Mouse (Mus musculus) megakaryocyte, embryonic 14.5 days (primary cell): ENCODE measurements at regions not wholly inside any gene's neighbourhood (a gene's known extent, or its start where the extent isn't known, plus 50 kb on each side); places are given as distances from the start of the nearest gene placed in this dataset.

ENCODE experiments used
- FLI1 ChIP-seq: IDR thresholded peaks from 2 replicates; pipeline ENCODE4 v1.6.1; 2012; ENCODE audit warnings: low read length, inconsistent platforms, mixed read lengths
- GATA1 ChIP-seq: IDR thresholded peaks from 3 replicates; pipeline ENCODE4 v1.6.1; 2012; ENCODE audit warnings: mixed read lengths, low read length, inconsistent platforms, borderline replicate concordance

GRCm38 (mm10) chrX:167105354-167105753 lies 103.8 kb downstream of the Tmsb4x start:
- TF ChIP-seq GATA1, result no peak
- TF ChIP-seq FLI1, result no peak
